8 mouse cellular contexts compared by ENCODE assay signal in the genomic region with DNA sequence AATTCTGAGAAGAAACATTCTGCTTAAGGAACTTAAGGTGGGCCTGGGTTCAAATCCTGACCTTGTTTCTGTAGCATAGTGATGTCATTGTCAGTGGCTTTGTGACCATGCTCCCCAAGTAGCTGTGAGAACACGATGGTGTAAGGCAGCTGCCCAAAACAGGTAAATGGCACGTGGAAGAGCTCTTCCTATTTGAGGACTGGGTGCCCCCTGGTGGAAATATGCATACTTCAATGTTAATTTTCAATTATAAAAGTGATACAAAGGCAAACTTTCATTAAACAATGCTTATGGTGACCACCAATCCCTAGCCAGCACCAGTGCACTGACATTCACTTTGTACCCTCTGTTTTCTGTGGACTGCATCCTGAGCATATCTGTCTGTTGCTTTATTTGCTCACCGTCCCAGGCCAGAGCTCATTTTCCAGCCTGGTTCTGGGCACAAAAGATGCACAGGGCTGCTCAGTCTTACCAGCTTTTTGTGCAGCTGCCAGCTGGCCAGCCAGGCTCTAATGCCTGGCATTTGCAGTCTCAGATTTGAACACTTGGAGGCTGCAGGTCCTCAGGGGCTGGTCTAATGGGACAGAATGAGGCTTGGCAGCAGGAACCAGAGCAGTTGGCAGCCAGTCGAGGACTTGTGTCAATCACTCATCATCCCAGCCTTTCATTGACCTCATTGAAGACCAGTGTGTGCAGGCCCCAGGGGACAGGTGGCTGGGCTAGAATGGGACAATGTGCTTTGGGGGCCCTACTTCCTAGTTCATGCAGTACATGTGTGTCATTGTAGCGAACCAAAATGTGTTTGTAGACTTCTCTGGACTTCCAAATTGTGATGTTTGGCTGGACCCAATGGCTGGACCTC. TPM values are rescaled to one million over a fixed set of nuclear protein-coding genes. Genes with fewer than 3 reads are reported as not detected.
DNase-seq lines count a peak whose midpoint lies in the region; ATAC-seq lines count a peak whose summit lies in the region.

No protein-coding gene starts in this region.

- intact Hi-C loops in heart, postnatal 10 days (cut with DNase I), result loop anchor here (2.0 to 5.0 kb wide), 2 partner anchors 53 to 148 kb away; no protein-coding TSS in a partner anchor
- intact Hi-C loops in heart, postnatal 25 days (cut with DNase I), result loop anchor here (5.0 kb wide), 1 partner anchor 228 kb away; a partner anchor contains a TSS

- no peak for ATAC-seq in erythroblast, adult 5-6 weeks (replicated peaks; ENCODE audit: low FRiP score, poor library complexity, severe bottlenecking)

- DNase-seq in heart, postnatal 10 days, result peak; percentile 34 to 41
- no peak for DNase-seq in heart, postnatal 25 days (ENCODE audit: low spot score)
- peak; percentile 47 for DNase-seq in right cerebral cortex, postnatal 4 days
- DNase-seq in right cerebral cortex, adult 18-20 months, result no peak
- DNase-seq in cerebellum, adult 9-10 months, result peak; percentile 54
- DNase-seq in lung, postnatal 36 days, result peak; percentile 64
- no peak for DNase-seq in spleen, adult 18-20 months

RNA-seq across cellular contexts. Expression of a gene that starts 6.4 kb away (rescaled TPM):
- total RNA-seq in heart, postnatal 10 days (2021), result 1 to 10 TPM; 2.4 to 3.5 TPM
- 1 to 10 TPM; 3.1 to 3.8 TPM for total RNA-seq in heart, postnatal 25 days (2021)
- not detected in 2 replicates for total RNA-seq in erythroblast, adult 5-6 weeks (2015; ENCODE audit: low replicate concordance)
- not detected in 2 replicates for total RNA-seq in erythroblast, adult 5-6 weeks (2017; ENCODE audit: low replicate concordance)

Comparison
In these comparisons a context has a peak if more than half of its experiments do, and no peak if none do; other contexts are left out.
1. DNase-seq: peak in heart, postnatal 10 days (2 of 2), right cerebral cortex, postnatal 4 days (single experiment), cerebellum, adult 9-10 months (single experiment) and lung, postnatal 36 days (single experiment); none in heart, postnatal 25 days (single experiment), right cerebral cortex, adult 18-20 months (single experiment) and spleen, adult 18-20 months (0 of 2).